10 mouse cellular contexts compared by ENCODE assay signal in the genomic region with DNA sequence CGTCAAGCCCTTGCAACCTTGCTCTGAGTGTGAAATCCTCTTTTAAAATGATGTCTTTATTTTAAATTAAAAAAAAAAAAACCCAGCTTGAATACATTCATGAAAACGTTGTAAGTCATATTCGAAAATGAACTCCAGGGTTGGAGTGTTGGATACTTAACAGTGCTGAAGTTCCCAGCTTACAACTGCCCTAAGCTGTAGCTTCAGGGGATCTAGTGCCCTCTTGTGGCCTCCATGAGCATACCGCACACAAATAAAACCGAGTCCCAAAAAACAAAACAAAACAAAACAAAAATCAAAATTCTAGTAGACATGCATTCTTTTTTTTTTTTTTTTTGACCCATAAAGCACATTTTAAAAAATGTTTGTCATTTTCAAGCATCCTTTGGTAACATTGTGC. TPM values are rescaled to one million over a fixed set of nuclear protein-coding genes. Genes with fewer than 3 reads are reported as not detected.
DNase-seq lines count a peak whose midpoint lies in the region; ATAC-seq and TF ChIP-seq lines count a peak whose summit lies in the region.
"Had no signal": no experiment of that assay in that cellular context is flagged by ENCODE, and none has a peak within 500 bp of the region (broad histone marks: within the 10 kb centered on the region; RNA-seq: fewer than 3 reads in every experiment).

No protein-coding gene starts in this region.

- WGBS in forebrain, postnatal 0 days, result 24% methylated on average over 5 of the region's 5 CpGs
- 21% methylated on average over 5 of the region's 5 CpGs for WGBS in forebrain, embryonic 11.5 days
- 25% methylated on average over 5 of the region's 5 CpGs for WGBS in neural tube, embryonic 11.5 days
- WGBS in neural tube, embryonic 15.5 days, result 24% methylated on average over 5 of the region's 5 CpGs
- WGBS in midbrain, embryonic 16.5 days, result 26% methylated on average over 5 of the region's 5 CpGs

- H3K9me3 ChIP-seq in forebrain, postnatal 0 days (ENCODE audit: low read length), result no peaks in the 10 kb centered on the region
- H3K9me3 ChIP-seq in forebrain, embryonic 11.5 days (ENCODE audit: control insufficient read depth, low read length), result no peaks in the 10 kb centered on the region
- no peaks in the 10 kb centered on the region for H3K9me3 ChIP-seq in neural tube, embryonic 11.5 days (ENCODE audit: control insufficient read depth, low read length)
- no peaks in the 10 kb centered on the region for H3K9me3 ChIP-seq in neural tube, embryonic 15.5 days (replicated peaks)
- H3K9me3 ChIP-seq in midbrain, embryonic 16.5 days (replicated peaks; ENCODE audit: control insufficient read depth, low read length, poor library complexity, severe bottlenecking), result no peaks in the 10 kb centered on the region
- H3K9me3 ChIP-seq: limb, embryonic 12.5 days; stomach, embryonic 15.5 days had no signal

- no peaks in the 10 kb centered on the region for H3K36me3 ChIP-seq in forebrain, postnatal 0 days (ENCODE audit: insufficient read depth)
- no peaks in the 10 kb centered on the region for H3K36me3 ChIP-seq in forebrain, embryonic 11.5 days (ENCODE audit: control insufficient read depth, insufficient read depth, low read length)
- no peaks in the 10 kb centered on the region for H3K36me3 ChIP-seq in neural tube, embryonic 11.5 days (ENCODE audit: control insufficient read depth, insufficient read depth, low read length)
- no peaks in the 10 kb centered on the region for H3K36me3 ChIP-seq in neural tube, embryonic 15.5 days
- H3K36me3 ChIP-seq in midbrain, embryonic 16.5 days (ENCODE audit: control insufficient read depth, insufficient read depth, low read length), result no peaks in the 10 kb centered on the region
- H3K36me3 ChIP-seq: limb, embryonic 12.5 days; stomach, embryonic 15.5 days had no signal

- no peak for ATAC-seq in forebrain, postnatal 0 days
- ATAC-seq in forebrain, embryonic 11.5 days (replicated peaks; ENCODE audit: low FRiP score), result no peak; the same call in 1 of the 2 replicates
- ATAC-seq in neural tube, embryonic 11.5 days (ENCODE audit: insufficient read depth, low FRiP score, low TSS enrichment), result 0 out of 2 replicates have a peak, but pooled peaks have one; percentile 51
- no peak; the same call in 1 of the 2 replicates for ATAC-seq in neural tube, embryonic 15.5 days (ENCODE audit: low FRiP score)
- no peak for ATAC-seq in midbrain, embryonic 16.5 days

- H3K27ac ChIP-seq in forebrain, postnatal 0 days (ENCODE audit: low read depth, low read length), result no peak overlapping the region
- H3K27ac ChIP-seq in forebrain, embryonic 11.5 days (ENCODE audit: low read depth, low read length), result no peak overlapping the region
- no peak overlapping the region for H3K27ac ChIP-seq in neural tube, embryonic 11.5 days (ENCODE audit: low read depth, low read length)
- H3K27ac ChIP-seq in neural tube, embryonic 15.5 days (replicated peaks), result no peak overlapping the region
- H3K27ac ChIP-seq in bone marrow macrophage, adult 2 months (ENCODE audit: insufficient read depth, low read depth, low read length), result peak overlapping the region; percentile 51
- no peak overlapping the region for H3K27ac ChIP-seq in midbrain, embryonic 16.5 days (ENCODE audit: low read length)
- H3K27ac ChIP-seq: limb, embryonic 12.5 days; stomach, embryonic 15.5 days had no signal

- H3K9ac ChIP-seq in forebrain, postnatal 0 days, result no peak overlapping the region
- no peak overlapping the region for H3K9ac ChIP-seq in forebrain, embryonic 11.5 days (ENCODE audit: low read length)
- no peak overlapping the region for H3K9ac ChIP-seq in neural tube, embryonic 11.5 days (ENCODE audit: low read length)
- H3K9ac ChIP-seq in neural tube, embryonic 15.5 days (replicated peaks), result no peak overlapping the region
- H3K9ac ChIP-seq in midbrain, embryonic 16.5 days (ENCODE audit: low read depth, low read length), result no peak overlapping the region
- H3K9ac ChIP-seq: limb, embryonic 12.5 days; stomach, embryonic 15.5 days had no signal

- H3K4me2 ChIP-seq in forebrain, postnatal 0 days (ENCODE audit: low read depth), result no peak overlapping the region
- no peak overlapping the region for H3K4me2 ChIP-seq in forebrain, embryonic 11.5 days (ENCODE audit: low read depth, low read length, severe bottlenecking)
- no peak overlapping the region for H3K4me2 ChIP-seq in neural tube, embryonic 11.5 days (ENCODE audit: low read depth)
- no peak overlapping the region for H3K4me2 ChIP-seq in neural tube, embryonic 15.5 days
- H3K4me2 ChIP-seq in midbrain, embryonic 16.5 days (ENCODE audit: low read length), result no peak overlapping the region
- H3K4me2 ChIP-seq: limb, embryonic 12.5 days; stomach, embryonic 15.5 days had no signal

- H3K4me3 ChIP-seq in forebrain, postnatal 0 days (ENCODE audit: low read depth, low read length), result no peak overlapping the region
- no peak overlapping the region for H3K4me3 ChIP-seq in forebrain, embryonic 11.5 days (ENCODE audit: low read depth, low read length)
- no peak overlapping the region for H3K4me3 ChIP-seq in neural tube, embryonic 11.5 days (ENCODE audit: low read depth, low read length)
- H3K4me3 ChIP-seq in neural tube, embryonic 15.5 days (replicated peaks), result no peak overlapping the region
- no peak overlapping the region for H3K4me3 ChIP-seq in bone marrow macrophage, adult 2 months (ENCODE audit: insufficient read depth, low read length)
- H3K4me3 ChIP-seq in midbrain, embryonic 16.5 days (ENCODE audit: low read depth, low read length), result no peak overlapping the region
- H3K4me3 ChIP-seq: limb, embryonic 12.5 days; stomach, embryonic 15.5 days had no signal

- peak; percentile 45 for DNase-seq in forebrain, postnatal 0 days
- DNase-seq in forebrain, embryonic 11.5 days (ENCODE audit: low spot score), result no peak
- DNase-seq in neural tube, embryonic 11.5 days (ENCODE audit: low spot score), result peak; percentile 31
- DNase-seq in kidney, postnatal 4 days, result peak; percentile 21 to 35
- DNase-seq in thymus, postnatal 14 days, result peak; percentile 46

- no peaks in the 10 kb centered on the region for H3K27me3 ChIP-seq in forebrain, postnatal 0 days (ENCODE audit: insufficient read depth, low read length)
- H3K27me3 ChIP-seq in forebrain, embryonic 11.5 days (ENCODE audit: control insufficient read depth, insufficient read depth, low read length), result no peaks in the 10 kb centered on the region
- H3K27me3 ChIP-seq in neural tube, embryonic 11.5 days (ENCODE audit: control insufficient read depth, insufficient read depth, low read length), result no peaks in the 10 kb centered on the region
- H3K27me3 ChIP-seq in neural tube, embryonic 15.5 days (replicated peaks), result no peaks in the 10 kb centered on the region
- no peaks in the 10 kb centered on the region for H3K27me3 ChIP-seq in midbrain, embryonic 16.5 days (ENCODE audit: control insufficient read depth, insufficient read depth, low read depth, low read length)
- H3K27me3 ChIP-seq: limb, embryonic 12.5 days; stomach, embryonic 15.5 days had no signal

- H3K4me1 ChIP-seq in forebrain, postnatal 0 days (ENCODE audit: insufficient read depth), result no peaks in the 10 kb centered on the region
- no peaks in the 10 kb centered on the region for H3K4me1 ChIP-seq in forebrain, embryonic 11.5 days (replicated peaks; ENCODE audit: control insufficient read depth, insufficient read depth, low read length)
- H3K4me1 ChIP-seq in neural tube, embryonic 11.5 days (ENCODE audit: control insufficient read depth, insufficient read depth, low read length), result no peaks in the 10 kb centered on the region
- H3K4me1 ChIP-seq in neural tube, embryonic 15.5 days, result no peaks in the 10 kb centered on the region
- peaks cover 2% of the 10 kb centered on the region; the same call in 1 of the 2 replicates for H3K4me1 ChIP-seq in bone marrow macrophage, adult 2 months (ENCODE audit: control insufficient read depth, insufficient read depth, low read length)
- no peaks in the 10 kb centered on the region for H3K4me1 ChIP-seq in midbrain, embryonic 16.5 days (ENCODE audit: control insufficient read depth, insufficient read depth, low read length)
- H3K4me1 ChIP-seq: limb, embryonic 12.5 days; stomach, embryonic 15.5 days had no signal

- no peak for TF ChIP-seq POLR2A in bone marrow macrophage, adult 2 months (IDR thresholded peaks at IDR 0.05; ENCODE audit: borderline replicate concordance, low read depth, low read length)

- TF ChIP-seq CTCF in forebrain, postnatal 0 days (IDR thresholded peaks at IDR 0.05; ENCODE audit: low read depth), result peak; percentile 53
- TF ChIP-seq CTCF in bone marrow macrophage, adult 2 months (IDR thresholded peaks at IDR 0.05; ENCODE audit: low read depth, low read length), result peak; percentile 44

RNA-seq across cellular contexts. Expression of gene Gnrhr, which starts 6.9 kb away (rescaled TPM):
- not detected in 2 replicates for total RNA-seq in forebrain, postnatal 0 days (2014; rRNA removed)
- not detected in 2 replicates for polyA plus RNA-seq in forebrain, postnatal 0 days (2015; fragmentation: Nextera tagmentation; extraction: Ambion mirVana)
- polyA plus RNA-seq in forebrain, embryonic 11.5 days (2014; fragmentation: Nextera tagmentation; extraction: Ambion mirVana), result not detected in 2 replicates
- not detected in 2 replicates for polyA plus RNA-seq in neural tube, embryonic 11.5 days (2014; fragmentation: Nextera tagmentation; extraction: Ambion mirVana)
- not detected in 2 replicates for polyA plus RNA-seq in neural tube, embryonic 15.5 days (2015; fragmentation: Nextera tagmentation; extraction: Ambion mirVana)
- polyA plus RNA-seq in bone marrow macrophage, adult 2 months (2012; ENCODE audit: insufficient read depth, insufficient read length, missing spikeins), result not detected in 2 replicates
- 0.10 TPM in 1 of 2 replicates, not detected in the other for polyA plus RNA-seq in midbrain, embryonic 16.5 days (2015; fragmentation: Nextera tagmentation; extraction: Ambion mirVana)
- polyA plus RNA-seq: limb, embryonic 12.5 days; stomach, embryonic 15.5 days had no signal

RNA-seq across cellular contexts. Expression of gene Uba6, which starts 18.2 kb away (rescaled TPM):
- 16.5 and 18.7 TPM in 2 replicates for total RNA-seq in forebrain, postnatal 0 days (2014; rRNA removed)
- polyA plus RNA-seq in forebrain, postnatal 0 days (2015; fragmentation: Nextera tagmentation; extraction: Ambion mirVana), result 5.1 and 6.7 TPM in 2 replicates
- 22.6 and 24.5 TPM in 2 replicates for polyA plus RNA-seq in forebrain, embryonic 11.5 days (2014; fragmentation: Nextera tagmentation; extraction: Ambion mirVana)
- polyA plus RNA-seq in neural tube, embryonic 11.5 days (2014; fragmentation: Nextera tagmentation; extraction: Ambion mirVana), result 25.0 and 25.7 TPM in 2 replicates
- 11.9 and 12.0 TPM in 2 replicates for polyA plus RNA-seq in neural tube, embryonic 15.5 days (2015; fragmentation: Nextera tagmentation; extraction: Ambion mirVana)
- polyA plus RNA-seq in bone marrow macrophage, adult 2 months (2012; ENCODE audit: insufficient read depth, insufficient read length, missing spikeins), result 12.2 and 13.3 TPM in 2 replicates
- polyA plus RNA-seq in midbrain, embryonic 16.5 days (2015; fragmentation: Nextera tagmentation; extraction: Ambion mirVana), result 15.0 and 15.6 TPM in 2 replicates
